Mouse (Mus musculus) liver, postnatal 0 days (tissue): ENCODE data around the gene Gys1. TPM values are rescaled to one million over a fixed set of nuclear protein-coding genes. Genes with fewer than 3 reads are reported as not detected.
A peak's percentile ranks its signal among the peaks of the same experiment; 100 is the strongest.

Experiments used
- ATAC-seq: fragments of 200-750 bp; cut with Nextera tagmentation; 2 replicates; pipeline ENCODE4 v1.8.0; 2017; ENCODE audit warnings: mild to moderate bottlenecking, moderate library complexity
- DNase-seq: peaks from one replicate; pipeline ENCODE4 v3.0.0-alpha.2; 2016
- H3K27ac ChIP-seq: fragments of 300-500 bp; sonication (generic); 2 replicates; pipeline ENCODE4 v1.5.1; 2014; ENCODE audit warnings: antibody characterized with exemption, moderate library complexity, mild to moderate bottlenecking, low read depth
- H3K27me3 ChIP-seq: fragments of 300-500 bp; sonication (generic); 2 replicates; pipeline ENCODE4 v1.6.1; 2014; ENCODE audit warnings: low read length, control low read depth, mixed read lengths; ENCODE audit not compliant: insufficient read depth
- H3K36me3 ChIP-seq: fragments of 300-500 bp; sonication (generic); replicated peaks from 2 replicates; pipeline ENCODE4 v1.6.1; 2014; ENCODE audit warnings: mild to moderate bottlenecking, control low read depth, low read length, moderate library complexity, mixed read lengths; ENCODE audit not compliant: insufficient read depth
- H3K4me1 ChIP-seq: fragments of 300-500 bp; sonication (generic); 2 replicates; pipeline ENCODE4 v1.6.1; 2014; ENCODE audit warnings: antibody characterized with exemption, mild to moderate bottlenecking, control low read depth; ENCODE audit not compliant: insufficient read depth
- H3K4me2 ChIP-seq: fragments of 300-500 bp; sonication (generic); 2 replicates; pipeline ENCODE4 v1.6.1; 2014; ENCODE audit warnings: low read depth, mild to moderate bottlenecking, low read length, moderate library complexity, mixed read lengths
- H3K4me3 ChIP-seq: fragments of 300-500 bp; sonication (generic); 2 replicates; pipeline ENCODE4 v1.5.1; 2014; ENCODE audit warnings: low read depth, low read length
- H3K9ac ChIP-seq: fragments of 300-500 bp; sonication (generic); replicated peaks from 2 replicates; pipeline ENCODE4 v1.6.1; 2014; ENCODE audit warnings: mild to moderate bottlenecking, moderate library complexity
- H3K9me3 ChIP-seq: fragments of 300-500 bp; sonication (generic); 2 replicates; pipeline ENCODE4 v1.6.1; 2016; ENCODE audit warnings: mild to moderate bottlenecking, control low read depth, low read length, mixed read lengths
- CTCF ChIP-seq: sonication (generic); IDR thresholded peaks from 2 replicates; pipeline ENCODE4 v1.5.1; 2016; ENCODE audit warnings: antibody characterized with exemption, low read depth
- EP300 ChIP-seq: IDR thresholded peaks from 2 replicates; pipeline ENCODE4 v1.6.1; 2016; ENCODE audit warnings: antibody characterized with exemption, low read depth, mild to moderate bottlenecking
- WGBS: fragments of 180-500 bp; shearing (Covaris S2); extraction: QIAGEN DNeasy Blood & Tissue Kit; methylation state at CpG from one replicate; pipeline ENCODE4 v1.1.7; 2014; ENCODE audit not compliant: insufficient replicate concordance; 5-methylcytosine and 5-hydroxymethylcytosine counted together
- polyA plus RNA-seq: library from polyadenylated mRNA; unstranded; fragments of >200 nt; fragmentation: Nextera tagmentation; extraction: Ambion mirVana; gene quantifications from 2 replicates; pipeline ENCODE4 v1.2.1, GENCODE M21; 2015

The Gys1 gene
- polyA plus RNA-seq, 1 experiment from 2014 or later: 3.3 TPM

GRCm38 (mm10) chr7:45463987-45464778 is 29.5 kb downstream of the Gys1 start:
- no peak overlapping the region; the same call in 1 of the 2 replicates for H3K27ac ChIP-seq
- 89% methylated on average over 7 of the region's 7 CpGs for WGBS

GRCm38 (mm10) chr7:45465112-45465511 is 30.5 kb downstream of the Gys1 start:
- WGBS: 93% methylated on average over 12 of the region's 12 CpGs
- no peak overlapping the region for H3K9ac ChIP-seq
- peak overlapping the region; percentile 98; the same call in 1 of the 2 replicates for H3K4me2 ChIP-seq

More at GRCm38 (mm10) chr7:45463987-45464778, 29.5 kb downstream of the Gys1 start:
- no peak overlapping the region for H3K4me3 ChIP-seq
- H3K9me3 ChIP-seq: no peaks in the 10 kb centered on the region
- H3K4me1 ChIP-seq: peaks cover 33% of the 10 kb centered on the region
- H3K4me2 ChIP-seq: no peak overlapping the region
- H3K9ac ChIP-seq: no peak overlapping the region
- peaks cover 26% of the 10 kb centered on the region for H3K36me3 ChIP-seq
- DNase-seq (no peak), ATAC-seq (no peak)
- TF ChIP-seq CTCF (no peak), EP300 (no peak)
- H3K27me3 ChIP-seq: no peaks in the 10 kb centered on the region

GRCm38 (mm10) chr7:45465549-45465948 is 30.9 kb downstream of the Gys1 start:
- WGBS: 65% methylated on average over 9 of the region's 9 CpGs
- ATAC-seq (no peak), DNase-seq (no peak)
- Histone ChIP-seq H3K36me3 (peaks cover 26% of the 10 kb centered on the region), H3K27ac (no peak overlapping the region), H3K27me3 (no peaks in the 10 kb centered on the region), H3K9me3 (no peaks in the 10 kb centered on the region), H3K4me3 (peak overlapping the region; percentile 93), H3K4me1 (peaks cover 26% of the 10 kb centered on the region), H3K4me2 (peak overlapping the region; percentile 98), H3K9ac (peak overlapping the region; percentile 84)
- no peak for TF ChIP-seq EP300
- TF ChIP-seq CTCF: 0 out of 2 replicates have a peak, but pooled peaks have one; percentile 11

More at GRCm38 (mm10) chr7:45465112-45465511, 30.5 kb downstream of the Gys1 start:
- Histone ChIP-seq H3K4me3 (no peak overlapping the region), H3K27me3 (no peaks in the 10 kb centered on the region), H3K4me1 (peaks cover 31% of the 10 kb centered on the region), H3K36me3 (peaks cover 26% of the 10 kb centered on the region), H3K9me3 (no peaks in the 10 kb centered on the region), H3K27ac (no peak overlapping the region)
- DNase-seq (no peak), ATAC-seq (no peak)
- TF ChIP-seq CTCF (no peak), EP300 (no peak)

GRCm38 (mm10) chr7:45466283-45467089 is 31.8 kb downstream of the Gys1 start, which contains the start of gene Bax:
Bax (minus strand) TSS chr7:45466898.
- peak within 1 kb of the TSS; percentile 98 for H3K4me2 ChIP-seq
- H3K36me3 ChIP-seq: peaks cover 25% of the 10 kb centered on the region
- peak within 1 kb of the TSS; percentile 84 for H3K9ac ChIP-seq
- H3K4me3 ChIP-seq: peak within 1 kb of the TSS; percentile 93
- no peaks in the 10 kb centered on the region for H3K27me3 ChIP-seq
- under 1% methylated on average over 57 of the region's 58 CpGs for WGBS
- DNase-seq (peak; percentile 96), ATAC-seq (peak; percentile 89)
- H3K4me1 ChIP-seq: peaks cover 20% of the 10 kb centered on the region
- peak within 1 kb of the TSS; percentile 58; the same call in 1 of the 2 replicates for H3K27ac ChIP-seq
- no peaks in the 10 kb centered on the region for H3K9me3 ChIP-seq
- TF ChIP-seq EP300 (no peak), CTCF (no peak)

- TF ChIP-seq EP300 (no peak), CTCF (no peak)
- WGBS: 41% methylated on average over 7 of the region's 7 CpGs
- H3K36me3 ChIP-seq: peaks cover 20% of the 10 kb centered on the region
- no peaks in the 10 kb centered on the region for H3K9me3 ChIP-seq
- DNase-seq (no peak), ATAC-seq (peak; percentile 24)
- peak overlapping the region; percentile 93 for H3K4me3 ChIP-seq
- H3K27me3 ChIP-seq: no peaks in the 10 kb centered on the region
- H3K27ac ChIP-seq: no peak overlapping the region; the same call in 1 of the 2 replicates
- H3K4me2 ChIP-seq: peak overlapping the region; percentile 98
- peak overlapping the region; percentile 84 for H3K9ac ChIP-seq
- peaks cover 16% of the 10 kb centered on the region for H3K4me1 ChIP-seq
Measured at GRCm38 (mm10) chr7:45467090-45467670, 32.5 kb downstream of the Gys1 start.
